29 mouse cellular contexts compared by ENCODE assay signal in genomic region chr10:59465546-59465945, GRCm38 (mm10). TPM values are rescaled to one million over a fixed set of nuclear protein-coding genes. Genes with fewer than 3 reads are reported as not detected.
DNase-seq lines count a peak whose midpoint lies in the region; ATAC-seq and TF ChIP-seq lines count a peak whose summit lies in the region.
"Had no signal": no experiment of that assay in that cellular context is flagged by ENCODE, and none has a peak within 500 bp of the region (broad histone marks: within the 10 kb centered on the region; RNA-seq: fewer than 3 reads in every experiment).

No protein-coding gene starts in this region.

- no peaks in the 10 kb centered on the region for H3K9me3 ChIP-seq in lung, postnatal 0 days (ENCODE audit: low read length)
- H3K9me3 ChIP-seq in stomach, postnatal 0 days (ENCODE audit: control insufficient read depth, low read length), result no peaks in the 10 kb centered on the region
- no peaks in the 10 kb centered on the region for H3K9me3 ChIP-seq in intestine, postnatal 0 days (ENCODE audit: control insufficient read depth)
- H3K9me3 ChIP-seq: embryonic facial prominence, embryonic 13.5 days; embryonic facial prominence, embryonic 15.5 days; forebrain, embryonic 10.5 days; forebrain, embryonic 12.5 days; G1E had no signal

- TF ChIP-seq CTCF in lung, postnatal 0 days (IDR thresholded peaks at IDR 0.05), result no peak
- no peak for TF ChIP-seq CTCF in stomach, postnatal 0 days (IDR thresholded peaks at IDR 0.05; ENCODE audit: low read depth)
- no peak for TF ChIP-seq CTCF in intestine, postnatal 0 days (IDR thresholded peaks at IDR 0.05; ENCODE audit: low read depth)

- no peak overlapping the region for H3K4me2 ChIP-seq in lung, postnatal 0 days (replicated peaks; ENCODE audit: low read depth, low read length)
- H3K4me2 ChIP-seq in stomach, postnatal 0 days (replicated peaks; ENCODE audit: low read depth), result no peak overlapping the region
- H3K4me2 ChIP-seq in intestine, postnatal 0 days (replicated peaks; ENCODE audit: low read depth), result no peak overlapping the region
- H3K4me2 ChIP-seq: embryonic facial prominence, embryonic 13.5 days; embryonic facial prominence, embryonic 15.5 days; forebrain, embryonic 12.5 days had no signal

- no peak overlapping the region for H3K4me3 ChIP-seq in lung, postnatal 0 days (ENCODE audit: low read depth, low read length)
- no peak overlapping the region for H3K4me3 ChIP-seq in stomach, postnatal 0 days (ENCODE audit: low read depth, low read length)
- H3K4me3 ChIP-seq in intestine, postnatal 0 days (ENCODE audit: low read depth, low read length), result no peak overlapping the region
- H3K4me3 ChIP-seq: embryonic facial prominence, embryonic 13.5 days; embryonic facial prominence, embryonic 15.5 days; erythroblast, embryonic 14.5 days; forebrain, embryonic 10.5 days; forebrain, embryonic 12.5 days had no signal

- intact Hi-C loops in heart, postnatal 25 days (cut with DNase I), result no loop called here

- no peak overlapping the region for H3K9ac ChIP-seq in lung, postnatal 0 days (replicated peaks; ENCODE audit: low read depth)
- H3K9ac ChIP-seq in stomach, postnatal 0 days (ENCODE audit: low read length), result no peak overlapping the region
- no peak overlapping the region for H3K9ac ChIP-seq in intestine, postnatal 0 days (ENCODE audit: low read depth, low read length)
- H3K9ac ChIP-seq: embryonic facial prominence, embryonic 13.5 days; embryonic facial prominence, embryonic 15.5 days; forebrain, embryonic 12.5 days had no signal

- no peaks in the 10 kb centered on the region for H3K4me1 ChIP-seq in lung, postnatal 0 days (ENCODE audit: insufficient read depth, low read depth, low read length)
- H3K4me1 ChIP-seq in stomach, postnatal 0 days (replicated peaks; ENCODE audit: control insufficient read depth, insufficient read depth), result no peaks in the 10 kb centered on the region
- H3K4me1 ChIP-seq in intestine, postnatal 0 days (replicated peaks; ENCODE audit: control insufficient read depth, insufficient read depth, low read length), result no peaks in the 10 kb centered on the region
- H3K4me1 ChIP-seq: forebrain, embryonic 12.5 days had no signal

- WGBS in lung, postnatal 0 days, result 64% methylated on average over 3 of the region's 3 CpGs
- 61% methylated on average over 3 of the region's 3 CpGs for WGBS in stomach, postnatal 0 days
- WGBS in intestine, postnatal 0 days, result 87% methylated on average over 3 of the region's 3 CpGs

- DNase-seq in heart, adult 11 months, result peak; percentile 53
- no peak for DNase-seq in heart, postnatal 25 days (ENCODE audit: low spot score)
- peak; percentile 6 for DNase-seq in lung, postnatal 36 days
- DNase-seq in lung, postnatal 0 days (ENCODE audit: low spot score), result no peak
- DNase-seq in stomach, postnatal 0 days (ENCODE audit: low spot score), result peak; percentile 23
- DNase-seq in kidney, postnatal 14 days, result no peak
- DNase-seq: adrenal gland, adult 2 months; adrenal gland, postnatal 10 days; adrenal gland, postnatal 25 days; B cell, adult 2 months; cerebellum, adult 11 months; cerebellum, adult 18-20 months; cerebellum, adult 8-10 months; cerebellum, adult 9-11 months; cerebellum, postnatal 14 days; cerebellum, postnatal 36 days; embryo, embryonic 11 days had no signal

- H3K27ac ChIP-seq in lung, postnatal 0 days (ENCODE audit: low read length), result no peak overlapping the region
- no peak overlapping the region for H3K27ac ChIP-seq in stomach, postnatal 0 days (replicated peaks)
- H3K27ac ChIP-seq in intestine, postnatal 0 days (ENCODE audit: low read depth, low read length), result no peak overlapping the region
- H3K27ac ChIP-seq: embryonic facial prominence, embryonic 13.5 days; embryonic facial prominence, embryonic 15.5 days; forebrain, embryonic 10.5 days; forebrain, embryonic 12.5 days had no signal

- no peak for ATAC-seq in lung, postnatal 0 days
- peak; percentile 69; the same call in 1 of the 2 replicates for ATAC-seq in stomach, postnatal 0 days (ENCODE audit: low FRiP score, low TSS enrichment)
- ATAC-seq in intestine, postnatal 0 days, result no peak
- ATAC-seq: activated CD4-positive, CD25-positive, alpha-beta regulatory T cell, adult 4 months; CD4-positive, CD25-positive, alpha-beta regulatory T cell, adult 4 months; forebrain, embryonic 14.5 days; Patski had no signal

- no peak for TF ChIP-seq EP300 in lung, postnatal 0 days (IDR thresholded peaks at IDR 0.05)
- no peak for TF ChIP-seq EP300 in stomach, postnatal 0 days (optimal IDR thresholded peaks at IDR 0.05)

- H3K27me3 ChIP-seq in lung, postnatal 0 days (replicated peaks; ENCODE audit: insufficient read depth, low read length), result no peaks in the 10 kb centered on the region
- H3K27me3 ChIP-seq in stomach, postnatal 0 days (ENCODE audit: control insufficient read depth, insufficient read depth, low read length), result no peaks in the 10 kb centered on the region
- no peaks in the 10 kb centered on the region for H3K27me3 ChIP-seq in intestine, postnatal 0 days (replicated peaks; ENCODE audit: control insufficient read depth, insufficient read depth, low read length)
- H3K27me3 ChIP-seq: CH12.LX; embryonic facial prominence, embryonic 13.5 days; embryonic facial prominence, embryonic 15.5 days; forebrain, embryonic 12.5 days; Patski had no signal

- peaks cover 4% of the 10 kb centered on the region; the same call in 1 of the 2 replicates for H3K36me3 ChIP-seq in lung, postnatal 0 days (ENCODE audit: insufficient read depth, low read length)
- H3K36me3 ChIP-seq in stomach, postnatal 0 days (ENCODE audit: control insufficient read depth, insufficient read depth, low read length), result peaks cover 4% of the 10 kb centered on the region; the same call in 1 of the 2 replicates
- H3K36me3 ChIP-seq in intestine, postnatal 0 days (ENCODE audit: control insufficient read depth, insufficient read depth), result peaks cover 17% of the 10 kb centered on the region
- H3K36me3 ChIP-seq: embryonic facial prominence, embryonic 13.5 days; embryonic facial prominence, embryonic 15.5 days; forebrain, embryonic 10.5 days; forebrain, embryonic 12.5 days had no signal

RNA-seq across cellular contexts. Expression of gene Oit3, which starts 24.0 kb away (rescaled TPM):
- total RNA-seq in heart, postnatal 25 days (2021), result not detected
- 1.1 and 1.7 TPM in 2 replicates for polyA plus RNA-seq in lung, postnatal 0 days (2015; fragmentation: Nextera tagmentation; extraction: Ambion mirVana)
- 0.28 and 0.29 TPM in 2 replicates for polyA plus RNA-seq in stomach, postnatal 0 days (2015; fragmentation: Nextera tagmentation; extraction: Ambion mirVana)
- 0.31 and 0.54 TPM in 2 replicates for polyA plus RNA-seq in intestine, postnatal 0 days (2015; fragmentation: Nextera tagmentation; extraction: Ambion mirVana)
- polyA plus RNA-seq: activated CD4-positive, CD25-positive, alpha-beta regulatory T cell, adult 4 months; forebrain, embryonic 14.5 days; G1E had no signal

Comparison
In these comparisons a context has a peak if more than half of its experiments do, and no peak if none do; other contexts are left out.
1. DNase-seq: peak in heart, adult 11 months (single experiment), lung, postnatal 36 days (single experiment) and stomach, postnatal 0 days (single experiment); none in heart, postnatal 25 days (single experiment), lung, postnatal 0 days (single experiment) and kidney, postnatal 14 days (single experiment).